Mouse (Mus musculus) erythroblast, embryonic 14.5 days (primary cell): ENCODE data around the gene Prl7d1.

Experiments used
- GATA1 ChIP-seq: IDR thresholded peaks from 2 replicates; pipeline ENCODE4 v1.6.1; 2012; ENCODE audit warnings: low read length, inconsistent platforms, mixed read lengths
- TAL1 ChIP-seq: IDR thresholded peaks from 3 replicates; pipeline ENCODE4 v1.6.1; 2012; ENCODE audit warnings: low read length, inconsistent platforms, mixed read lengths

- TF ChIP-seq TAL1 (no peak), GATA1 (no peak)
These were observed 48.6 kb downstream of the Prl7d1 start, which contains the start of gene Prl7a2 for GRCm38 (mm10) chr13:27667936-27668335.
